Mouse (Mus musculus) liver, adult (tissue): ENCODE measurements around the gene Golga1.

Experiments
- GATA4 ChIP-seq: IDR thresholded peaks from 2 replicates; pipeline ENCODE4 v1.6.1; 2014; ENCODE audit warnings: mild to moderate bottlenecking, low read length; ENCODE audit not compliant: insufficient replicate concordance

Golga1 gene

GRCm38 (mm10) chr2:38992004-38992403 is 73.3 kb downstream of the Golga1 start:
- TF ChIP-seq GATA4 = no peak

DNA sequence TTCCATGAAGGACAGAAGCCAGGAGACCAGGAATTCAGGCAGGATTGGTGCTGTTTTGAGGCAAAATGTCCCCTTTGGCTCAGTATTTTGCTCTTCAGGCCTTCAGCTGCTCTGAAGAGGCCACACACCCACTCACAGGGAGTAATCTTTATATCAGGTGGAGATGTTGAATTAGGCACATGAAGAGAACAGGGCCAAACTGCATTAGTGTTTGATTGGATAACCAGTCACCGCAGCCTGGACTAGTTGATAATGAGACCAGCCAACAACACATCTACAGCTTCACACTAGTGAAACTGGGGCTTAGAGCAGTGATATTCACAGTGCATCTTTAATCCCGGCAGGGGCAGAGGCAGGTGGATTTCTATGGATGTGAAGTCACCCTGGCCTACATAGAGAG is 76.4 kb downstream of the Golga1 start:
- TF ChIP-seq GATA4 = no peak

GRCm38 (mm10) chr2:38987803-38988510 is 77.4 kb downstream of the Golga1 start:
- no peak for TF ChIP-seq GATA4

- TF ChIP-seq GATA4 = no peak
These were observed 78.0 kb downstream of the Golga1 start for GRCm38 (mm10) chr2:38987371-38987770.

DNA sequence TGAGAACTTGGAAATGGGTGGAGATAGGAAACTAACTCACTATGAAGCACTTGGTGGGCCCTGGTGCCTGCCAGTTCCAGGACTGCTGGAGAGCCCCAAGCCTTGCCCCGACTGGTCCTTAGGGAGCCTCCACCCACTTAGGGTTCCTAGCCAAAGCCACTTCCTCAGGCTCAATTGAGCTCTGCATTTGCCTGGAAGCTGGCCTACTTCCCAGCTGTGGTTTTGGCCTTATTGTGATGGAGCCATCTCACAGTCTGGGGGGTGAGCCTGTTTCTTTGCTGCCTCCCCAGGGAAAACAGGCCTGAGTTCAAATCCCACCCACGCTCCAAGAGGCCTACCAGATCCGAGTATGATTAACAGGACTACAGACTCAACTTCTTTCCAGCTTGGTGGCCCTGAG is 78.8 kb downstream of the Golga1 start:
- TF ChIP-seq GATA4 = no peak

- no peak for TF ChIP-seq GATA4
These were observed 81.9 kb downstream of the Golga1 start for GRCm38 (mm10) chr2:38983456-38983855.

DNA sequence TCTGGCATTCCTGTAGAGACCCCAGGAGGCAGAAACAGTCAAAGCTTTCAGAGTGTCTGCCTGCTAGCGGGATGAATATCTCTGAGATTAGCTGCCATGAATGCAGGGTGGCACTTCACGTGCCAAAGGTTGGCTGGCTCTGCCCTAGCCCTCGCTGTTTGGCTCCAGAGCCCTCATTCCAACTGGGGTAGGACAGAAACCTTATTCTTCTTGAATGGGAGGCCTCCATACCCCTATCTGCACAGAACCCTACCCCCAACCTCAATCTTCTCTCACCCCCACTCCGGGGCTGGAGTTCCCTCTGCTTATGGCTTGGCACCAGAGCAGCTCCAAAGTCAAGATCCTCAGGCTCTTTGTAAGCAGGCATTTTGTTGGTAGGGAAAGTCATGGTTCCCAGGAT is 87.5 kb downstream of the Golga1 start:
- TF ChIP-seq GATA4 = no peak

DNA sequence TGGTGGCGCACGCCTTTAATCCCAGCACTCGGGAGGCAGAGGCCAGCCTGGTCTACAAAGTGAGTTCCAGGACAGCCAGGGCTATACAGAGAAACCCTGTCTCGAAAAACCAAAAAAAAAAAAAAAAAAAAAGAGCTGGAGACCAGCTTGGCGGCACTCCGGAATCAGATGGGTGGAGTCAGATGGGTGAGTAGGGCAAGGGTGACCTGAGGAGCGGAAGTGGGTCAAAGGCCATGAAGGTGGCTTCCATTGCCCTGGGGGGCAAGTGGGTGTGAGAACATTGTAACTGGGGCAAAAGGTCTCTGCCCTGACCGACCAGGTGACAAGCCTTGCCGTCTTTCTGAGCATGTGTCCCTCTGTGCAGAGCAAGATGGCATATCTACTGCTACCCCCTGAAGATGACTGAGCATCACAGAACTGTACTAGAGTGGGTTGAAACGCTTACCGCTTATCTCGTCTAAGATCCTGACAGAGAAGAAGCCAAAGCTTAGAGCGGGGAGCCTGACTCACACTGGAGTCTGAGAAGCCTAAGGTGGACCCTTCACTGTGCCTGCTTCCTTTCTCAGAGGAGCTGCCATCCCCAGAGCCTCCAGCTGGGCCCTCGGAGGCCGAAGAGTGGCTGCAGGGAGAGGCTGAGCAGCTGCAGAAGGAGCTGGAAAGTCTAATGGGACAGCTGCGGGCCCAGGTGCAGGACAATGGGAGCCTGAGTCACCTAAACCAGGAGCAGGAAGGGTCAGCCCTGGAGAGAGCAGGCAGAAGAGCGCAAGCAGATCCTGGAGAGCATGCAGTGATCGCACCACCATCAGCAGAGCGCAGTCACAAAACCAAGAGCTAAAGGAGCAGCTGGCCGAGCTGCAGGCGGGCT is 89.2 kb downstream of the Golga1 start:
- TF ChIP-seq GATA4 = no peak

GRCm38 (mm10) chr2:38975181-38975580 is 90.2 kb downstream of the Golga1 start:
- TF ChIP-seq GATA4 = no peak

- no peak for TF ChIP-seq GATA4
These were observed 91.2 kb downstream of the Golga1 start for GRCm38 (mm10) chr2:38974171-38974570.

DNA sequence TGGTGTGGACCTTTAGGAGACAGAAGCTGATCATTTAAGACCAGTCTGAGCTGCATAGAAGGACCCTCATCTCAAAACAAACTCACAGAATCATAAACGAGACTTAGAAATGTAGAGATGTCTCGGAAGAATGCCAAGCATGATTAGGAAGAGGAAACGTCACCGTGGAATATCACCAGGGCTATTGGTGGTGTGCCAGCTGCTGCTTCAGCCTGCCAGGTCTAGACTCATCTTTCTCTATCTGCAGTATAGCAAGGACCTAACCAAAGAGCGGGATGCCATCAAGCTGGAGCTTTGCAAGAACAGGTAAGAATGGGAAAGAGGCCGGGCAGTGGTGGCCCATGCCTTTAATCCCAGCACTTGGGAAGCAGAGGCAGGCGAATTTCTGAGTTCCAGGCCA is 91.6 kb downstream of the Golga1 start:
- TF ChIP-seq GATA4 = no peak

- no peak for TF ChIP-seq GATA4
These were observed 92.1 kb downstream of the Golga1 start for GRCm38 (mm10) chr2:38973223-38973622.

- TF ChIP-seq GATA4 = no peak
These were observed 95.3 kb downstream of the Golga1 start for GRCm38 (mm10) chr2:38970057-38970456.

- no peak for TF ChIP-seq GATA4
These were observed 95.7 kb downstream of the Golga1 start for GRCm38 (mm10) chr2:38969650-38970049.
